Mouse (Mus musculus) C2C12 (cell line): ENCODE measurements around the gene Ascc2. TPM values are rescaled to one million over a fixed set of nuclear protein-coding genes. Genes with fewer than 3 reads are reported as not detected.

Experiments
- H3K27me3 ChIP-seq: one replicate; pipeline ENCODE4 v1.6.1; 2011; ENCODE audit not compliant: control insufficient read depth, insufficient read depth, insufficient read length
- H3K36me3 ChIP-seq: one replicate; pipeline ENCODE4 v1.6.1; 2011; ENCODE audit not compliant: control insufficient read depth, insufficient read depth
- H3K4me3 ChIP-seq: one replicate; pipeline ENCODE4 v1.5.1; 2011; ENCODE audit warnings: mild to moderate bottlenecking, control low read depth; ENCODE audit not compliant: poor library complexity, insufficient read depth, severe bottlenecking
- H3K79me2 ChIP-seq: one replicate; pipeline ENCODE4 v1.6.1; 2011; ENCODE audit not compliant: control insufficient read depth, insufficient read depth
- H3K79me3 ChIP-seq: one replicate; pipeline ENCODE4 v1.6.1; 2011; ENCODE audit warnings: low read depth, control low read depth
- H3ac ChIP-seq: one replicate; pipeline ENCODE3; 2011; ENCODE audit warnings: low read depth; ENCODE audit not compliant: control insufficient read depth, insufficient read length
- CEBPB ChIP-seq: IDR thresholded peaks from one replicate; pipeline ENCODE4 v1.6.1; 2011; ENCODE audit warnings: low read depth, mild to moderate bottlenecking, control low read depth, moderate library complexity
- CTCF ChIP-seq: IDR thresholded peaks from one replicate; pipeline ENCODE4 v1.5.1; 2011; ENCODE audit not compliant: control insufficient read depth, insufficient read depth, insufficient read length
- FOSL1 ChIP-seq: IDR thresholded peaks from one replicate; pipeline ENCODE4 v1.8.0; 2011; ENCODE audit warnings: mild to moderate bottlenecking, low read length; ENCODE audit not compliant: poor library complexity, insufficient read depth, severe bottlenecking
- MAX ChIP-seq: IDR thresholded peaks from one replicate; pipeline ENCODE4 v1.6.1; 2011; ENCODE audit warnings: mild to moderate bottlenecking, control low read depth
- MYOD1 ChIP-seq: IDR thresholded peaks from one replicate; pipeline ENCODE4 v1.6.1; 2011; ENCODE audit warnings: low read depth; ENCODE audit not compliant: control insufficient read depth, insufficient read length
- MYOG ChIP-seq: IDR thresholded peaks from one replicate; pipeline ENCODE4 v1.6.1; 2011; ENCODE audit not compliant: control insufficient read depth, insufficient read length; ENCODE audit errors: extremely low read depth
- USF1 ChIP-seq: IDR thresholded peaks from one replicate; pipeline ENCODE4 v1.6.1; 2011; ENCODE audit warnings: low read depth, mild to moderate bottlenecking, control low read depth, moderate library complexity
- polyA plus RNA-seq: library from polyadenylated mRNA; unstranded; fragments of >200 nt; fragmentation: generic; extraction: Trizol; gene quantifications from one replicate; pipeline ENCODE4 v1.2.1, GENCODE M21; 2012; ENCODE audit warnings: missing spikeins

Gene Ascc2
- polyA plus RNA-seq, 1 experiment, result 22.6 TPM

DNA sequence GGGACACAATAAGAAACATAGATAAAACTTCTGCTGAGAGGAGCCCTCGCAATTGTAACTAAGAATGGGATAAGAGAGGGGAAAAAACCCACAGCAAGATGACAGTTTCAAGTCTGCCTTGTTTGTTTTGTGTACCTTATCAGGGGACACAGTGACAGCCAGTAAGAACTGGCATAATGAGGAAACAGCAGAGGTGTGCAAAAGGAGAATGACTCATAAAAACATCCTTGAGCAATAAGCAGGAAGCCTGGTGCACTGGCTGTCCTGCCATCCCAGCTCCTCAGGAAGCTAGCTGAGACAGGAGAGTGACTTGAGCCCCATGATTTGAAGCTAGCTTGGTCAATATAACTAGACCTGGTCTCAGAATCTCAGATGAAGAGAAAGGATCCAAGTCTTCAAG, 22.3 kb downstream of the Ascc2 start:
- TF ChIP-seq MYOD1 (no peak), CEBPB (peak; percentile 43), USF1 (no peak)
- peaks cover 45% of the 10 kb centered on the region for H3K36me3 ChIP-seq
- H3K27me3 ChIP-seq, result no peaks in the 10 kb centered on the region
- no peaks in the 10 kb centered on the region for H3K79me2 ChIP-seq
- no peaks in the 10 kb centered on the region for H3K79me3 ChIP-seq
- no peak overlapping the region for H3K4me3 ChIP-seq
- H3ac ChIP-seq, result no peak overlapping the region

DNA sequence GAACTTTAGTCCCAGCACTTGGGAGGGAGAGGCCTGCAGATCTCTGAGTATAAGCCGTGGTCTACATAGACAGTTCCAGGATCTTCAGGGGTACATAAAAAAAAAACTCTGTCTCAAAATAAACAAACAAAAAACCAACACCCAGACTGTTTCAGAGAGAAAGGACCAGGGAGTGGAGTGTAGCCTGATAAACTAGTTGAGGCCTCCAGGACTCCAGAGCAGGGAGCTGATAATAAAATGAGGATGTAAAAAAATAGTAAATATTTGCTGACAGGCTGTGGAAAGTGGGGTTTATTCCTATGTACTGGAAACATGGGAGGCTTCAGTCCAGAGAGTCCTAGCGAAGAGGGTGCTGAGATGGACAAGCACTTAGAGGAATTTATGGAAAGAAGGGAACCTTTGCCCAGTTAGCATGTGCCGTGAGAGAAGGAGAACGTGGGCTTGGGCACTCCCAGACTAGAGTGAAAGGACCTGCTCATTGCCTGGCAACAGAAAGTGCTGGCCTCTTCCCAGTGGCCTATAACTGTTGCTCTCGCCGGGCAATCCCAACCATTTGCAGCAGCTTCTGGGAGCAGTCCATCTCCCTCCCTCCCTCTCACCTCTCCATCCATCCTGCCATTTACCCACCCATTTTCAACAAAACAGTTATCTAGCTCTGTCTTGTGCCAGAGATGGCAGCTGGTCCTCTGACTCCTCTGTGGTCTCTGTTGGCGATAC, 22.9 kb downstream of the Ascc2 start:
- Histone ChIP-seq H3K79me3 (no peaks in the 10 kb centered on the region), H3K79me2 (no peaks in the 10 kb centered on the region), H3K4me3 (no peak overlapping the region), H3K27me3 (no peaks in the 10 kb centered on the region), H3K36me3 (peaks cover 38% of the 10 kb centered on the region), H3ac (no peak overlapping the region)
- peak; percentile 9 for TF ChIP-seq MYOD1
- no peak for TF ChIP-seq MAX

DNA sequence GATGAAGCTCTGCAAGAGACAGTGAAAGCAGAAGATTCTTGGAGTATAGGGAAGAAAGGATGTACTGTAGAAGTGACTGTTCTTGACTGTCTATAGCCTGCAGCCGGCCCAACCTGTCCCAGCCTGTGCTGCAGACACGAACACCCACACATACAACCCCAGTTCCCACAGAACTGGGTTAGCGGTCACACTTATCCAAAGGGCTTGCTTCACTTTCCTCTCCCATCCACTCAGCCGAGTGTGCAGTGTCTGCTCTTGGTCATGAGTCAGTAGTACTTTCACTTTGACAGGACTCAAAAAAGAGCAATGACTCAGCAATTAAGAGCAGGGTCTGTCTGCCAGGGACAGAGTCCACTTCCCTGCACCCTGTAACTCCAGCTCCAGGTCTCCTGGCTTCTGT, 23.8 kb downstream of the Ascc2 start:
- H3K79me3 ChIP-seq, result no peaks in the 10 kb centered on the region

GRCm38 (mm10) chr11:4661871-4662495, 24.4 kb downstream of the Ascc2 start:
- Histone ChIP-seq H3K4me3 (no peak overlapping the region), H3K79me3 (no peaks in the 10 kb centered on the region), H3K79me2 (no peaks in the 10 kb centered on the region), H3ac (no peak overlapping the region), H3K36me3 (peaks cover 36% of the 10 kb centered on the region), H3K27me3 (no peaks in the 10 kb centered on the region)
- TF ChIP-seq CTCF, result no peak
- no peak for TF ChIP-seq CEBPB
- TF ChIP-seq MAX, result no peak
- TF ChIP-seq USF1, result no peak
- no peak for TF ChIP-seq MYOG
- no peak for TF ChIP-seq FOSL1
- no peak for TF ChIP-seq MYOD1

More for the DNA sequence above, 23.8 kb downstream of the Ascc2 start:
- Histone ChIP-seq H3ac (no peak overlapping the region), H3K36me3 (peaks cover 36% of the 10 kb centered on the region), H3K4me3 (no peak overlapping the region), H3K27me3 (no peaks in the 10 kb centered on the region), H3K79me2 (no peaks in the 10 kb centered on the region)
- no peak for TF ChIP-seq MYOG
- no peak for TF ChIP-seq MYOD1
- TF ChIP-seq MAX, result no peak
- no peak for TF ChIP-seq CTCF
- peak; percentile 66 for TF ChIP-seq CEBPB
- TF ChIP-seq FOSL1, result peak; percentile 71
- no peak for TF ChIP-seq USF1

DNA sequence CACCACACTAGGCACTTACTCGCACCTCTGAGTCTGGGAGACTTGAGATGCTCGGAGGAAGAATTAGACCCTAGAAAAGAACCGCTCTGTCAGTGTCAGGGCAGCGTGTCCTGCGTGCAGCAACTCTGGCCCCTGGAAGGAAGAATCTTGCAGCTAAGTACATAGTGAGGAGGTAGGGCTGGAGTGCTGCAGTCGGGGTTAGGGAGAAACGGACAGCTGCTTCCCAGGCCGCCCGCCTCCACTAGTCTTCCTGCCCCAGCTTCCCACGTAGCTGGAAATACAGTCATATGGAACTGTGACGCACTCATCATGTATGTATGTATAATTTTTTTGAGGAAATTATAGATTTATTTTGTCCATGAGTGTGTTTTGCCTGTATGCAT, 24.9 kb downstream of the Ascc2 start:
- Histone ChIP-seq H3K36me3 (peaks cover 32% of the 10 kb centered on the region), H3ac (no peak overlapping the region), H3K27me3 (no peaks in the 10 kb centered on the region), H3K79me2 (no peaks in the 10 kb centered on the region), H3K79me3 (no peaks in the 10 kb centered on the region), H3K4me3 (no peak overlapping the region)
- TF ChIP-seq USF1, result no peak
- no peak for TF ChIP-seq MAX
- TF ChIP-seq FOSL1, result no peak
- TF ChIP-seq MYOD1, result no peak
- no peak for TF ChIP-seq CEBPB
- no peak for TF ChIP-seq CTCF
- TF ChIP-seq MYOG, result no peak

DNA sequence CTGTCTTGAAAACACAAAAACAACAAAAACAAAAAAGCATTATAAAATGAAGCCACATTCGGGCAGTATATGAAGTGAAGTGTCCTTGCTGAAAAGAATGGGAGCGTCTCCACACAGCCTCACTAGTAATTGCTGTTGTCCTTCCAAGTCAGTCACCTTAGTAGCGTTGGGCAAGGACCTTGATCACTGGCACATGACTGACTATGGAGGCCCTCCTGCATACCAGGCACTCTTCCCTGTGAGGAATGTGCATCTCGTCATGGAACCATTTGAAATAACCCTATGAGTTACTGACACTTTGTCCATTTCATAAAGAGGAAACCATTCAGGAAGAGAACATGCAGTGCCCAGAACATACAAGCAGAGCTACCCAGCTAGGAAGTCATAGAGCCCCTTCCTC, 34.2 kb downstream of the Ascc2 start:
- Histone ChIP-seq H3ac (no peak overlapping the region), H3K4me3 (no peak overlapping the region), H3K27me3 (no peaks in the 10 kb centered on the region), H3K36me3 (peaks cover 45% of the 10 kb centered on the region), H3K79me3 (no peaks in the 10 kb centered on the region), H3K79me2 (no peaks in the 10 kb centered on the region)
- TF ChIP-seq FOSL1 (no peak), CTCF (no peak), MYOD1 (no peak), CEBPB (no peak), MAX (no peak), USF1 (no peak), MYOG (no peak)
